Mouse (Mus musculus) MEL (cell line): ENCODE data around the gene Mapk1. TPM values are rescaled to one million over a fixed set of nuclear protein-coding genes. Genes with fewer than 3 reads are reported as not detected.
A peak's percentile ranks its signal among the peaks of the same experiment; 100 is the strongest.
"Not testable (repeated sequence)": the region's sequence is repeated elsewhere in the genome, so short reads cannot be mapped to it uniquely, and the experiment has no call there.

Experiments used
- DNase-seq: peaks from one replicate; pipeline ENCODE4 v3.0.0; 2011; ENCODE audit warnings: low read depth, low spot score
- H3K27ac ChIP-seq: 2 replicates; pipeline ENCODE4 v1.5.1; 2012; ENCODE audit warnings: low read depth, mild to moderate bottlenecking, control low read depth, low read length, moderate library complexity; ENCODE audit not compliant: control insufficient read depth
- H3K27me3 ChIP-seq, 2 experiments: fragments of 150-350 bp in 1 of 2; sonication (generic) in 1 of 2; 2 replicates each; pipeline ENCODE4 v1.6.1; 2012; ENCODE audit warnings: low read length in 2 of 2, mild to moderate bottlenecking in 2 of 2, improper control_type of control experiment in 1 of 2, moderate library complexity in 1 of 2; ENCODE audit not compliant: insufficient read depth in 2 of 2, control insufficient read depth in 1 of 2
- H3K36me3 ChIP-seq, 2 experiments: 2 replicates each; pipeline ENCODE4 v1.6.1; 2012 to 2014; ENCODE audit warnings: low read length in 2 of 2, improper control_type of control experiment in 1 of 2, inconsistent platforms in 1 of 2, mild to moderate bottlenecking in 1 of 2; ENCODE audit not compliant: insufficient read depth in 2 of 2, control insufficient read depth in 1 of 2
- H3K4me1 ChIP-seq, 2 experiments: fragments of 150-350 bp in 1 of 2; sonication (generic) in 1 of 2; 2 replicates each; pipeline ENCODE4 v1.6.1; 2012; ENCODE audit warnings: low read length in 2 of 2, improper control_type of control experiment in 1 of 2, mild to moderate bottlenecking in 1 of 2; ENCODE audit not compliant: insufficient read depth in 2 of 2, control insufficient read depth in 1 of 2
- H3K4me3 ChIP-seq, 2 experiments: fragments of 150-350 bp in 1 of 2; sonication (generic) in 1 of 2; 2 replicates each; pipeline ENCODE4 v1.5.1; 2012; ENCODE audit warnings: low read depth in 2 of 2, low read length in 2 of 2, mild to moderate bottlenecking in 2 of 2, moderate library complexity in 2 of 2, control low read depth in 1 of 2, improper control_type of control experiment in 1 of 2; ENCODE audit not compliant: control insufficient read depth in 1 of 2, insufficient read depth in 1 of 2
- H3K79me2 ChIP-seq: 2 replicates; pipeline ENCODE4 v1.6.1; 2012; ENCODE audit warnings: mild to moderate bottlenecking, low read length, moderate library complexity; ENCODE audit not compliant: control insufficient read depth, poor library complexity, insufficient read depth
- H3K9ac ChIP-seq: 2 replicates; pipeline ENCODE4 v1.6.1; 2012; ENCODE audit warnings: low read depth, mild to moderate bottlenecking, control low read depth, low read length, moderate library complexity; ENCODE audit not compliant: control insufficient read depth, poor library complexity, severe bottlenecking
- H3K9me3 ChIP-seq: fragments of 150-350 bp; sonication (generic); replicated peaks from 2 replicates; pipeline ENCODE4 v1.6.1; 2012; ENCODE audit warnings: mild to moderate bottlenecking, low read length, improper control_type of control experiment, moderate library complexity; ENCODE audit not compliant: insufficient read depth
- BHLHE40 ChIP-seq: IDR thresholded peaks from 2 replicates; pipeline ENCODE4 v1.6.1; 2012; ENCODE audit warnings: low read depth, mild to moderate bottlenecking, inconsistent platforms, low read length, improper control_type of control experiment, borderline replicate concordance
- CHD1 ChIP-seq: IDR thresholded peaks from 2 replicates; pipeline ENCODE4 v1.6.1; 2012; ENCODE audit warnings: low read depth, mild to moderate bottlenecking, inconsistent platforms, low read length, improper control_type of control experiment
- E2F4 ChIP-seq: IDR thresholded peaks from 2 replicates; pipeline ENCODE4 v1.6.1; 2011; ENCODE audit warnings: low read depth, low read length, improper control_type of control experiment, borderline replicate concordance
- ETS1 ChIP-seq: IDR thresholded peaks from 2 replicates; pipeline ENCODE4 v1.6.1; 2012; ENCODE audit warnings: low read depth, mild to moderate bottlenecking, inconsistent platforms, low read length, improper control_type of control experiment, moderate library complexity
- GABPA ChIP-seq: IDR thresholded peaks from 2 replicates; pipeline ENCODE4 v1.6.1; 2012; ENCODE audit warnings: low read depth, mild to moderate bottlenecking, inconsistent platforms, low read length, improper control_type of control experiment, moderate library complexity
- JUND ChIP-seq: IDR thresholded peaks from 2 replicates; pipeline ENCODE4 v1.6.1; 2011; ENCODE audit warnings: low read depth, mild to moderate bottlenecking, improper control_type of control experiment, low read length
- KAT2A ChIP-seq: conservative IDR thresholded peaks from 2 replicates; pipeline ENCODE4 v1.6.1; 2012; ENCODE audit warnings: low read depth, low read length, improper control_type of control experiment, inconsistent platforms
- MAFK ChIP-seq: IDR thresholded peaks from 2 replicates; pipeline ENCODE4 v1.6.1; 2011; ENCODE audit warnings: low read depth, mild to moderate bottlenecking, low read length, improper control_type of control experiment, borderline replicate concordance
- MAX ChIP-seq: IDR thresholded peaks from 2 replicates; pipeline ENCODE4 v1.6.1; 2011; ENCODE audit warnings: low read length, improper control_type of control experiment
- MXI1 ChIP-seq: IDR thresholded peaks from 2 replicates; pipeline ENCODE4 v1.6.1; 2011; ENCODE audit warnings: mild to moderate bottlenecking, low read depth, low read length, improper control_type of control experiment
- NELFE ChIP-seq: IDR thresholded peaks from 2 replicates; pipeline ENCODE4 v1.6.1; 2011; ENCODE audit warnings: low read depth, low read length, improper control_type of control experiment
- NRF1 ChIP-seq: IDR thresholded peaks from 2 replicates; pipeline ENCODE4 v1.6.1; 2014; ENCODE audit warnings: low read depth, mild to moderate bottlenecking, inconsistent platforms, low read length, improper control_type of control experiment, moderate library complexity; ENCODE audit not compliant: poor library complexity, insufficient read depth, severe bottlenecking
- SMC3 ChIP-seq: IDR thresholded peaks from 2 replicates; pipeline ENCODE4 v1.6.1; 2011; ENCODE audit warnings: low read depth, low read length, improper control_type of control experiment
- TAL1 ChIP-seq: IDR thresholded peaks from 2 replicates; pipeline ENCODE4 v1.6.1; 2012; ENCODE audit warnings: mild to moderate bottlenecking, inconsistent platforms, low read length, moderate library complexity, mixed read lengths
- TCF12 ChIP-seq: IDR thresholded peaks from 2 replicates; pipeline ENCODE4 v1.6.1; 2014; ENCODE audit warnings: low read depth, mild to moderate bottlenecking, inconsistent platforms, low read length, improper control_type of control experiment, moderate library complexity
- USF2 ChIP-seq, 2 experiments: IDR thresholded peaks; 2 replicates each; pipeline ENCODE4 v1.6.1; 2011 to 2012; ENCODE audit warnings: improper control_type of control experiment in 2 of 2, low read length in 2 of 2, borderline replicate concordance in 1 of 2, inconsistent platforms in 1 of 2, low read depth in 1 of 2, mild to moderate bottlenecking in 1 of 2; ENCODE audit not compliant: insufficient read depth in 1 of 2
- ZC3H11A ChIP-seq: IDR thresholded peaks from 2 replicates; pipeline ENCODE4 v1.6.1; 2012; ENCODE audit warnings: low read depth, mild to moderate bottlenecking, inconsistent platforms, low read length, improper control_type of control experiment
- ZNF384 ChIP-seq: IDR thresholded peaks from 2 replicates; pipeline ENCODE4 v1.6.1; 2012; ENCODE audit warnings: low read depth, mild to moderate bottlenecking, inconsistent platforms, low read length, improper control_type of control experiment
- polyA plus RNA-seq, 2 experiments: library from polyadenylated mRNA; stranded (reverse) in 1 of 2; unstranded in 1 of 2; fragments of >175 nt in 1 of 2; fragments of >200 nt in 1 of 2; gene quantifications; 2 replicates each; pipeline versions ENCODE4 v1.2.1 to v1.2.4; 2012; ENCODE audit warnings: low replicate concordance in 2 of 2, low read depth in 1 of 2; ENCODE audit not compliant: insufficient read length in 2 of 2, insufficient read depth in 1 of 2, missing spikeins in 1 of 2
- total RNA-seq: library from RNA; depleted of rRNA; stranded (reverse); fragments of 300-350 nt; gene quantifications from 2 replicates; pipeline ENCODE4 v1.2.3, GENCODE M21; 2012

Gene Mapk1
- total and polyA plus RNA-seq, 3 experiments: 125 to 225 (median 144) TPM

GRCm38 (mm10) chr16:16994426-16995052 lies 11.4 kb downstream of the Mapk1 start:
- H3K79me2 ChIP-seq: peaks cover 87% of the 10 kb centered on the region
- TF ChIP-seq ZNF384: peak; percentile 33; the same call in 1 of the 2 replicates
- no peak for TF ChIP-seq MXI1
- H3K27ac ChIP-seq: no peak overlapping the region
- no peaks in the 10 kb centered on the region for H3K9me3 ChIP-seq
- H3K9ac ChIP-seq: no peak overlapping the region
- no peak overlapping the region for H3K4me3 ChIP-seq
- no peaks in the 10 kb centered on the region for H3K27me3 ChIP-seq
- peak; percentile 51 for DNase-seq
- H3K4me1 ChIP-seq: peaks cover 5 to 12% of the 10 kb centered on the region in 2 experiments; a peak in 3 of 4 replicates
- H3K36me3 ChIP-seq: peaks cover 12 to 34% of the 10 kb centered on the region in 2 experiments

DNA sequence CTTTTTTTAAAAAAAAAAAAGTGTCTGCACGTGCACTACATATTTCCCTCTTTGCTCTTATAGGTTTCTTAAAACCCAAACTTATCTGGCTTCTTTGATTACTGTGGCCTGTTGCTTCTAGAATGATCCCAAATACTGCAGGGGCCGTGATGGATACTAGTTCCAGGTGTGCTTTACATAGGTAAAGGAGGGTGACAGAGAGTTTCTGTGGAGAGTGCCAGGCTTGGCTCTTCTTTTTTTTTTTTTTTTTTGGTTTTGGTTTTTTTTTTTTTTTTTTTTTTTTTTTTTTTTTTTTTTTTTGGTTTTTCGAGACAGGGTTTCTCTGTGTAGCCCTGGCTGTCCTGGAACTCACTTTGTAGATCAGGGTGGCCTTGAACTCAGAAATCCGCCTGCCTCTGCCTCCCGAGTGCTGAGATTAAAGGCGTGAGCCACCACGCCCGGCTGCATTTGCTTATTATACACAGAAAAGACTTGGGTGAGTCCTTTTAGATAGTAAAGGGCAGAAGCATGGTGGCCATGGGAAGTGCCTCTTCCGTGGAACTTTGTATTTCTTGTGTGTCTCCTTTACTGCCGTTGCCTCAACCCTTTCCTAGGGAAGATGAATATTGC lies 13.0 kb downstream of the Mapk1 start:
- not testable (repeated sequence) for H3K27ac ChIP-seq, H3K9me3 ChIP-seq, H3K9ac ChIP-seq, H3K27me3 ChIP-seq, DNase-seq, H3K4me3 ChIP-seq
- Histone ChIP-seq H3K36me3 (peaks cover 13 to 35% of the 10 kb centered on the region in 2 experiments), H3K4me1 (peaks cover 5 to 12% of the 10 kb centered on the region in 2 experiments; a peak in 3 of 4 replicates), H3K79me2 (peaks cover 88% of the 10 kb centered on the region)
- peak; percentile 81 for TF ChIP-seq ZNF384

- Histone ChIP-seq H3K4me1 (peaks cover 2 to 6% of the 10 kb centered on the region in 2 experiments; a peak in 3 of 4 replicates), H3K9ac (no peak overlapping the region), H3K79me2 (peaks cover 84% of the 10 kb centered on the region), H3K36me3 (peaks cover 8 to 27% of the 10 kb centered on the region in 2 experiments), H3K27me3 (no peaks in the 10 kb centered on the region), H3K27ac (no peak overlapping the region), H3K9me3 (no peaks in the 10 kb centered on the region), H3K4me3 (no peak overlapping the region)
- TF ChIP-seq SMC3 (no peak), NRF1 (no peak), ZNF384 (no peak), E2F4 (no peak), KAT2A (no peak), JUND (no peak), BHLHE40 (no peak), USF2 (IDR thresholded peaks at IDR 0.05; ENCODE audit: borderline replicate concordance in 1 of 2, insufficient read depth in 1 of 2, low read depth in 1 of 2, low read length in 2 of 2) (no peak), ZC3H11A (no peak), ETS1 (no peak), TCF12 (no peak), GABPA (no peak), TAL1 (no peak), MAX (no peak), CHD1 (no peak), MAFK (no peak), NELFE (no peak)
- DNase-seq: no peak
These were observed 17.9 kb downstream of the Mapk1 start for GRCm38 (mm10) chr16:17001109-17001508.
